Mouse (Mus musculus) erythroblast, embryonic 14.5 days (primary cell): Measurements from ENCODE around the gene Lta.

ENCODE experiments used
- GATA1 ChIP-seq: IDR thresholded peaks from 2 replicates; pipeline ENCODE4 v1.6.1; 2012; ENCODE audit warnings: low read length, inconsistent platforms, mixed read lengths
- TAL1 ChIP-seq: IDR thresholded peaks from 3 replicates; pipeline ENCODE4 v1.6.1; 2012; ENCODE audit warnings: low read length, inconsistent platforms, mixed read lengths

GRCm38 (mm10) chr17:35205380-35205769, 224 bp upstream of the Lta start:
- TF ChIP-seq GATA1 (no peak), TAL1 (no peak)
